Mouse (Mus musculus) midbrain, postnatal 0 days (tissue): ENCODE data around the gene Socs3. TPM values are rescaled to one million over a fixed set of nuclear protein-coding genes. Genes with fewer than 3 reads are reported as not detected.

Experiments used
- ATAC-seq: fragments of 200-750 bp; cut with Nextera tagmentation; 2 replicates; pipeline ENCODE4 v1.8.0; 2017; ENCODE audit warnings: moderate number of reproducible peaks, mild to moderate bottlenecking, moderate TSS enrichment, moderate library complexity; ENCODE audit not compliant: low FRiP score
- DNase-seq: peaks from one replicate; pipeline ENCODE4 v3.0.0-alpha.2; 2015; ENCODE audit warnings: low spot score
- H3K27ac ChIP-seq: fragments of 300-500 bp; sonication (generic); 2 replicates; pipeline ENCODE4 v1.5.1; 2014; ENCODE audit warnings: low read depth, mild to moderate bottlenecking, low read length, mixed read lengths
- H3K27me3 ChIP-seq: fragments of 300-500 bp; sonication (generic); 2 replicates; pipeline ENCODE4 v1.6.1; 2014; ENCODE audit warnings: low read length, control low read depth, mixed read lengths; ENCODE audit not compliant: insufficient read depth
- H3K36me3 ChIP-seq: fragments of 300-500 bp; sonication (generic); 2 replicates; pipeline ENCODE4 v1.6.1; 2014; ENCODE audit warnings: low read length, control low read depth, mixed read lengths; ENCODE audit not compliant: insufficient read depth
- H3K4me1 ChIP-seq: fragments of 300-500 bp; sonication (generic); 2 replicates; pipeline ENCODE4 v1.6.1; 2014; ENCODE audit warnings: mild to moderate bottlenecking, control low read depth, antibody characterized with exemption, low read length, mixed read lengths; ENCODE audit not compliant: insufficient read depth
- H3K4me2 ChIP-seq: fragments of 300-500 bp; sonication (generic); 2 replicates; pipeline ENCODE4 v1.6.1; 2014; ENCODE audit warnings: low read depth, mild to moderate bottlenecking, low read length, mixed read lengths; ENCODE audit not compliant: poor library complexity, severe bottlenecking
- H3K4me3 ChIP-seq: fragments of 300-500 bp; sonication (generic); 2 replicates; pipeline ENCODE4 v1.5.1; 2014; ENCODE audit warnings: low read depth, mild to moderate bottlenecking, low read length, moderate library complexity
- H3K9ac ChIP-seq: fragments of 300-500 bp; sonication (generic); replicated peaks from 2 replicates; pipeline ENCODE4 v1.6.1; 2014; ENCODE audit warnings: mild to moderate bottlenecking, low read length, moderate library complexity, mixed read lengths; ENCODE audit not compliant: poor library complexity, severe bottlenecking
- H3K9me3 ChIP-seq: fragments of 300-500 bp; sonication (generic); 2 replicates; pipeline ENCODE4 v1.6.1; 2016; ENCODE audit warnings: low read length, control low read depth
- CTCF ChIP-seq: IDR thresholded peaks from 2 replicates; pipeline ENCODE4 v1.5.1; 2016; ENCODE audit warnings: antibody characterized with exemption, mild to moderate bottlenecking
- WGBS: fragments of 180-500 bp; shearing (Covaris S2); extraction: QIAGEN DNeasy Blood & Tissue Kit; methylation state at CpG from one replicate; pipeline ENCODE4 v1.1.7; 2014; 5-methylcytosine and 5-hydroxymethylcytosine counted together
- polyA plus RNA-seq: library from polyadenylated mRNA; unstranded; fragments of >200 nt; fragmentation: Nextera tagmentation; extraction: Ambion mirVana; gene quantifications from 2 replicates; pipeline ENCODE4 v1.2.1, GENCODE M21; 2015
- total RNA-seq: library from RNA; depleted of rRNA; stranded (reverse); fragments of >200 nt; gene quantifications from 2 replicates; pipeline ENCODE4 v1.2.3, GENCODE M21; 2014

Gene Socs3
- total and polyA plus RNA-seq, 2 experiments from 2014 or later = 4.9 to 8.5 TPM

DNA sequence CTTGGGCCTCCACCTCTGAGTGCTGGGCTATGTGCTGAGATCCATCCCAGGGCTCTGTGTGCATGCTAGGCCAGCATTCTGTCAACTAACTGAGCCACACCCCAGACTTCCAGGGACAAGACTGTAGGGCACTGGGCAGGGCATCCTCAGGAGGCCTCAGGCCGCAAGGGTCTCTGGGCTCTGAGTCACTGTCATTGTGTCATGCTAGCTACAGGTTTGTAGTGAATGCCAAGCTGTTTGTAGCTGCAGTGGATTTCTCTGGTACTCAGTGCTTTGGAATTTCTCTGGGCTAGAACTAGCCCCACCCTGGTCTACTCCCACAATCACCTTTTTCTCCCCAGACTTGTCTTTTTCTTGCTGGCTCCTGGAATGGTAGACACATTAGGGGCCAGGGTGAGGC, 42.7 kb upstream of the Socs3 start:
- H3K36me3 ChIP-seq = peaks cover 16% of the 10 kb centered on the region
- ATAC-seq (no peak), DNase-seq (no peak)
- H3K4me1 ChIP-seq = no peaks in the 10 kb centered on the region
- H3K4me3 ChIP-seq = no peak overlapping the region
- H3K27ac ChIP-seq = no peak overlapping the region
- WGBS = 90% methylated on average over 1 of the region's 1 CpGs
- no peak for TF ChIP-seq CTCF
- H3K4me2 ChIP-seq = no peak overlapping the region
- H3K9ac ChIP-seq = no peak overlapping the region
- no peaks in the 10 kb centered on the region for H3K9me3 ChIP-seq
- no peaks in the 10 kb centered on the region for H3K27me3 ChIP-seq

DNA sequence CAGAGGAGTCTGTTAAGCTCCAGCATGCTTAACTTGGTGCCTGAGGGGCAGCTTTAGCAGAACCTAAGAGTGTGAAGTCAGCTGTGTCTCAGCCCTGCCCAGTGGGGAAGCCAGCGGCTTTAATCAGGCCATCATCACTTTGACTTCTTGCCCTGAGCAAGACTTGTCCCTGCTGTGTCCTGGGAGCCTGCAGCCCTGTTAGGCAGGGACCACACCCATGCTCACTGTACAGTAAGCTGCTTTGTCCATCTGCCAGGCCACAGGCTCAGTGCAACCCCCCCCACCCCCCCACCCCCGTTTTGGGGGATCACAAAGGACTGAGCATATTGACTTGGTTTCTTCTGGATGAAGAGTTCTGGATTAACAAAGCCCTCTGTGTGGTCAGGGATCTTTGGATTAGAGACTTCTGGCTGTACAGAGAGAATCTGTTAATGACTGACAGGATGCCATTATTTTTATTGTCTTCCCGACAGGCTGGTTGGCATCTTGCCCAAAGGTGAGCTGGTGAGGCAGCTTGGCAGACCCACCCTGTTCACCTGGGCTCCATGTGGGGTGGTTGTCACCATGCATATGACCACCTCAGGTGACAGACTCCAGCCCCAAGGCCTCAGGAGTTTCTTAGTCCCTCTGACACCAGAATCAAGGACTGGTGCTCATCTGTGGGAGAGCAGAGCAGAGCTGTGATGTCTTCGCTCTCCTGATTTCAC, 40.2 kb upstream of the Socs3 start:
- Histone ChIP-seq H3K36me3 (peaks cover 23% of the 10 kb centered on the region), H3K27ac (no peak overlapping the region), H3K9me3 (no peaks in the 10 kb centered on the region), H3K27me3 (no peaks in the 10 kb centered on the region), H3K4me2 (no peak overlapping the region), H3K9ac (0 out of 2 replicates have a peak overlapping the region, but pooled peaks have one; percentile 13), H3K4me3 (no peak overlapping the region), H3K4me1 (no peaks in the 10 kb centered on the region)
- WGBS = 40% methylated on average over 4 of the region's 4 CpGs
- ATAC-seq (no peak), DNase-seq (peak; percentile 57)
- TF ChIP-seq CTCF = no peak

DNA sequence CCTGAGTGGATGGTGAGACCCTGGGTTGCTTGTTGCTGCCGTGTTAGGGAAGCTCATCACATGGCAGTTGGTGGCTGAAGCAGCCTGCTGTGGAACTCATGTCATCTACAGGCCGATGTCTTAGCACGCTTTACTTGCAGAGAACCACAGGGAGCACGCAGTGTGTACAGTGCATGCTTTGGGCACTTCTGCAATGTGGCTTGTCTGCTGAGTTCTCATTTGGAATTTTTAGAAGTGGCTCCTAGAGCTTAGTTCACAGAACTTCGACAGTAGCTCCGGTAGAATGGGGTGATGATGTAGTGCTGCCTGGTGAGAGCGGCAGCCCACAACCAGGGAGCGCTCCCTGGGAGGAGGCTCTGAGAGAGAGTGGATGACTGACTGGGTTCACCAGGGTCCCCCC, 39.0 kb upstream of the Socs3 start:
- H3K27ac ChIP-seq = no peak overlapping the region

DNA sequence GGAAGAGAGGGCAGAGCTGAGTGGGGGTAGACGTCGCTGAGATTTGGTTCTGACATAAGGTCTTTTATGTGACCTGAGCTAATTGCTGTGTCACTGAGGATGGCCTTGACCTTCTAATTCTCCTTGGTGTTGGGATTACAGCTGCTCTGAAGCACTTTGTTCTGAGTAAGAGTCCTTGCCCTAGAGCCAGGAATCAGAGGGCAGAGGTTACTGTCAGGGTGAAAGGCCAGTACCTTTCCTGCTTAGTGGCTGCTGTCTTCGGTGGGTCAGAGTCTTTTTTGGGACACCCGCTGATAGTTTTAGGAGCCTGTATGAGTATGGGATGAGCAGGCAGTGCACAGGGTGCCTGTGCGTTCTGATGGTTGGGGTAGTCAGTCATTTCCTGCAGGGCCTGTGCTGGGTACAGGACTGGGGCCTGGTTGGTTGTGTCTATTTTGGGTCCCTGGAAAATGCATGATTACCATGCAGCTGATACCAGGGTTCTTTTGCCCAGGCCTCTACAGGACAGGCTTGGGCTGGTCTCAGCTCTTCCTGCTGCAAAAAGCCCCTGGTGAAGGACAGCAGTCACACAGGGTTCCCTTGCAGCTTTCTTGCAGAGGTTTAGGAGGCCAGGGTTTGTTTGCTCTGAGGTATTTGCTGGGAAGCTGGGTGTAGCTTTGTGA, 38.4 kb upstream of the Socs3 start:
- ATAC-seq (no peak), DNase-seq (no peak)
- Histone ChIP-seq H3K27ac (no peak overlapping the region), H3K4me1 (no peaks in the 10 kb centered on the region), H3K27me3 (no peaks in the 10 kb centered on the region), H3K9ac (no peak overlapping the region), H3K4me3 (no peak overlapping the region), H3K9me3 (no peaks in the 10 kb centered on the region), H3K4me2 (no peak overlapping the region), H3K36me3 (peaks cover 33% of the 10 kb centered on the region)
- no peak for TF ChIP-seq CTCF
- 49% methylated on average over 5 of the region's 5 CpGs for WGBS

More for the DNA sequence above, 39.0 kb upstream of the Socs3 start:
- WGBS = 77% methylated on average over 8 of the region's 8 CpGs
- no peak for ATAC-seq
- Histone ChIP-seq H3K4me1 (no peaks in the 10 kb centered on the region), H3K4me2 (no peak overlapping the region), H3K27me3 (no peaks in the 10 kb centered on the region), H3K9ac (no peak overlapping the region), H3K4me3 (no peak overlapping the region), H3K9me3 (no peaks in the 10 kb centered on the region), H3K36me3 (peaks cover 33% of the 10 kb centered on the region)
- no peak for DNase-seq
- no peak for TF ChIP-seq CTCF

DNA sequence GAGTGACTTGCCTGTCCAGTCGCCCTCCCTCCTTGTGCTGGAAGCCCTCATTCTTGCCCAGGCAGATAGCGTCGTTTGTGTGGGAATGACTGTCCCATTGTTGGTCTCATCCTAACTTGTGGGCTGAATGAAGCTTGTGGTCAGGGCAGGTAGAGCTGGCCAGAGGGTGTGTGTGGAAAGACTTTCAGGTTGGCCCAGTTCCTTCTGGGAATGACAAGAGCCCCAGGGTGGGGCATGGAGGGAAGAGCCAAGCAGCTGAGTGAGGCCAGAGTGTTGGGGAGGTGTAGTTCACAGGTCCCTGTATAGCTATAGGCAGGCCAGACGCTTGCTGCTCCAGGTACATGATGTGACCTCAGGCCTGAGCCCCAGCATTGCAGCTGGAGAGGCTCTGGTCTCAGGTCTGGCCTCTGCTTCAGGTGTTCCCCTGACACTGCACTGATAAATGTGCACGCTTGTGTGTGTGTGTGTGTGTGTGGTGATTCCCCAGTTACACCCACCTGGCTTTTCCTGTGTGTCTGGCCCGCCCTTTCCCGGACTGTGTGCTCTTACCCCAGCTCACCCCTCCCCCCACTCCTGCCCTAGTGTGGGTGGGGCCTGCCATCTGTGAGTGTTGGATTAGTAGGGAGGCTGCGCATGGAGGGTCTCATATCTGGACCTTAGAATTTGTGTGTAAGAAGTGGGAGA, 37.8 kb upstream of the Socs3 start:
- H3K9me3 ChIP-seq = no peaks in the 10 kb centered on the region
- H3K27ac ChIP-seq = no peak overlapping the region
- no peaks in the 10 kb centered on the region for H3K4me1 ChIP-seq
- H3K27me3 ChIP-seq = no peaks in the 10 kb centered on the region
- no peak overlapping the region for H3K4me3 ChIP-seq
- no peak for ATAC-seq
- no peak overlapping the region for H3K4me2 ChIP-seq
- no peak for TF ChIP-seq CTCF
- WGBS = 75% methylated on average over 8 of the region's 8 CpGs
- peaks cover 36% of the 10 kb centered on the region for H3K36me3 ChIP-seq
- no peak for DNase-seq
- H3K9ac ChIP-seq = no peak overlapping the region

DNA sequence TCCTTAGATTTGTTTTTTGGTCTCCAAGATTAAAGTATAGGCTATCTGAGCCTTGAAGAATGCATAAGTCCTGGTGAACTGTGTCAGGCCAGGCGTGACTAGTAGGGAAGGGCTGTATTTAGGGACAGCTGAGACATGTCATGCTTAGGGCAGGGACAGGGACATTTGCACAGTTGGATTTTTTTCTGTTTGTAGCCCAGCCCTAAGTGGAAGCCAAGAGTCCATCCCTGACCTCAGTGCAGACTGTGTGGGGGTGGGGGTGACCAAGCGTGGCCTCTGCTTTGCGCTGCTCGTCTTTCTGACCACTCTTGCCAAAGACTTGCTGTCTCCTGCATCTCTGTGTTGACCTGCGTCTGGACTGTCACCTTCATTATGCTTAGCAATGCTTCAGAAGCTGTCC, 34.4 kb upstream of the Socs3 start:
- Histone ChIP-seq H3K9me3 (no peaks in the 10 kb centered on the region), H3K27me3 (no peaks in the 10 kb centered on the region), H3K4me2 (no peak overlapping the region), H3K9ac (no peak overlapping the region), H3K4me3 (no peak overlapping the region), H3K36me3 (peaks cover 61% of the 10 kb centered on the region), H3K27ac (no peak overlapping the region), H3K4me1 (no peaks in the 10 kb centered on the region)
- TF ChIP-seq CTCF = no peak
- 82% methylated on average over 5 of the region's 5 CpGs for WGBS
- ATAC-seq (no peak), DNase-seq (no peak)
